ENCODE assay signal across 8 mouse cellular contexts in genomic region chr12:100520077-100520793, GRCm38 (mm10). TPM values are rescaled to one million over a fixed set of nuclear protein-coding genes. Genes with fewer than 3 reads are reported as not detected.
DNase-seq lines count a peak whose midpoint lies in the region; ATAC-seq and TF ChIP-seq lines count a peak whose summit lies in the region.

No protein-coding gene starts in this region.

- TF ChIP-seq CTCF in liver, postnatal 0 days (IDR thresholded peaks at IDR 0.05; ENCODE audit: low read depth) = no peak

- no peaks in the 10 kb centered on the region for H3K27me3 ChIP-seq in embryonic facial prominence, embryonic 11.5 days (ENCODE audit: control insufficient read depth, insufficient read depth, low read length)
- no peaks in the 10 kb centered on the region for H3K27me3 ChIP-seq in heart, embryonic 11.5 days (ENCODE audit: control insufficient read depth, insufficient read depth, low read length)
- no peaks in the 10 kb centered on the region for H3K27me3 ChIP-seq in kidney, embryonic 14.5 days (ENCODE audit: control insufficient read depth, insufficient read depth, low read length)
- H3K27me3 ChIP-seq in liver, postnatal 0 days (ENCODE audit: insufficient read depth, low read length) = no peaks in the 10 kb centered on the region
- H3K27me3 ChIP-seq in neural tube, embryonic 13.5 days = no peaks in the 10 kb centered on the region

- no peaks in the 10 kb centered on the region for H3K9me3 ChIP-seq in embryonic facial prominence, embryonic 11.5 days (replicated peaks; ENCODE audit: control insufficient read depth, low read length)
- H3K9me3 ChIP-seq in heart, embryonic 11.5 days (replicated peaks; ENCODE audit: control insufficient read depth, low read length) = no peaks in the 10 kb centered on the region
- H3K9me3 ChIP-seq in kidney, embryonic 14.5 days (ENCODE audit: control insufficient read depth, low read length) = no peaks in the 10 kb centered on the region
- no peaks in the 10 kb centered on the region for H3K9me3 ChIP-seq in liver, postnatal 0 days (ENCODE audit: low read length)
- H3K9me3 ChIP-seq in neural tube, embryonic 13.5 days = no peaks in the 10 kb centered on the region

- H3K9ac ChIP-seq in embryonic facial prominence, embryonic 11.5 days (replicated peaks; ENCODE audit: low read length) = peak overlapping the region; percentile 96
- H3K9ac ChIP-seq in heart, embryonic 11.5 days (ENCODE audit: low read depth, low read length) = peak overlapping the region; percentile 96
- H3K9ac ChIP-seq in kidney, embryonic 14.5 days (ENCODE audit: low read depth, low read length) = peak overlapping the region; percentile 94
- peak overlapping the region; percentile 85 for H3K9ac ChIP-seq in liver, postnatal 0 days (replicated peaks)
- H3K9ac ChIP-seq in neural tube, embryonic 13.5 days = peak overlapping the region; percentile 97

- peak overlapping the region; percentile 83 for H3K4me3 ChIP-seq in embryonic facial prominence, embryonic 11.5 days (ENCODE audit: low read depth, low read length)
- peak overlapping the region; percentile 85 for H3K4me3 ChIP-seq in heart, embryonic 11.5 days (ENCODE audit: low read depth, low read length)
- H3K4me3 ChIP-seq in kidney, embryonic 14.5 days (ENCODE audit: low read length) = peak overlapping the region; percentile 74
- peak overlapping the region; percentile 65 for H3K4me3 ChIP-seq in liver, postnatal 0 days (ENCODE audit: low read depth, low read length)
- H3K4me3 ChIP-seq in neural tube, embryonic 13.5 days = peak overlapping the region; percentile 93

- H3K36me3 ChIP-seq in embryonic facial prominence, embryonic 11.5 days (replicated peaks; ENCODE audit: control insufficient read depth, insufficient read depth, low read depth, low read length) = no peaks in the 10 kb centered on the region
- no peaks in the 10 kb centered on the region for H3K36me3 ChIP-seq in heart, embryonic 11.5 days (ENCODE audit: control insufficient read depth, insufficient read depth, low read length)
- no peaks in the 10 kb centered on the region; the same call in 1 of the 2 replicates for H3K36me3 ChIP-seq in kidney, embryonic 14.5 days (ENCODE audit: control insufficient read depth, insufficient read depth, low read length)
- no peaks in the 10 kb centered on the region for H3K36me3 ChIP-seq in liver, postnatal 0 days (replicated peaks; ENCODE audit: insufficient read depth, low read length)
- no peaks in the 10 kb centered on the region for H3K36me3 ChIP-seq in neural tube, embryonic 13.5 days

- DNase-seq in A20 (ENCODE audit: low read depth, low spot score) (peak; percentile 54), adipocyte (ENCODE audit: low spot score) (peak; percentile 28)
- peak; percentile 57 for DNase-seq in embryonic facial prominence, embryonic 11.5 days (ENCODE audit: low spot score)
- DNase-seq in liver, postnatal 0 days = peak; percentile 59
- DNase-seq in thymus, postnatal 0 days (ENCODE audit: low spot score) = peak; percentile 43

- no peak for TF ChIP-seq EP300 in liver, postnatal 0 days (IDR thresholded peaks at IDR 0.05; ENCODE audit: low read depth)

- WGBS in embryonic facial prominence, embryonic 11.5 days = under 1% methylated on average over 56 of the region's 76 CpGs
- under 1% methylated on average over 69 of the region's 76 CpGs for WGBS in heart, embryonic 11.5 days (ENCODE audit: insufficient replicate concordance)
- WGBS in kidney, embryonic 14.5 days = 1% methylated on average over 45 of the region's 76 CpGs
- 3% methylated on average over 40 of the region's 76 CpGs for WGBS in liver, postnatal 0 days (ENCODE audit: insufficient replicate concordance)
- WGBS in neural tube, embryonic 13.5 days = under 1% methylated on average over 61 of the region's 76 CpGs

- ATAC-seq in embryonic facial prominence, embryonic 11.5 days (replicated peaks; ENCODE audit: insufficient number of reproducible peaks, low FRiP score, low TSS enrichment, low read depth) = peak; percentile 50
- peak; percentile 65 for ATAC-seq in heart, embryonic 11.5 days (replicated peaks; ENCODE audit: insufficient number of reproducible peaks, low FRiP score, low TSS enrichment)
- peak; percentile 74 for ATAC-seq in kidney, embryonic 14.5 days (ENCODE audit: low FRiP score, low TSS enrichment)
- ATAC-seq in liver, postnatal 0 days = peak; percentile 64
- ATAC-seq in neural tube, embryonic 13.5 days (ENCODE audit: low read depth) = peak; percentile 62

- H3K4me2 ChIP-seq in embryonic facial prominence, embryonic 11.5 days (ENCODE audit: low read depth, low read length) = peak overlapping the region; percentile 79
- peak overlapping the region; percentile 96 for H3K4me2 ChIP-seq in heart, embryonic 11.5 days
- peak overlapping the region; percentile 84 for H3K4me2 ChIP-seq in kidney, embryonic 14.5 days (replicated peaks; ENCODE audit: low read depth, low read length)
- peak overlapping the region; percentile 89 for H3K4me2 ChIP-seq in liver, postnatal 0 days (ENCODE audit: low read depth, low read length)
- peak overlapping the region; percentile 87 for H3K4me2 ChIP-seq in neural tube, embryonic 13.5 days

- H3K27ac ChIP-seq in embryonic facial prominence, embryonic 11.5 days (replicated peaks; ENCODE audit: low read depth, low read length) = peak overlapping the region; percentile 62
- peak overlapping the region; percentile 76 for H3K27ac ChIP-seq in heart, embryonic 11.5 days (ENCODE audit: low read depth, low read length)
- H3K27ac ChIP-seq in kidney, embryonic 14.5 days (ENCODE audit: low read depth, low read length) = peak overlapping the region; percentile 42; the same call in 1 of the 2 replicates
- peak overlapping the region; percentile 76 for H3K27ac ChIP-seq in liver, postnatal 0 days (ENCODE audit: low read depth)
- H3K27ac ChIP-seq in neural tube, embryonic 13.5 days (replicated peaks) = peak overlapping the region; percentile 89

- H3K4me1 ChIP-seq in embryonic facial prominence, embryonic 11.5 days (ENCODE audit: control insufficient read depth, insufficient read depth, low read length) = no peaks in the 10 kb centered on the region
- peaks cover 15% of the 10 kb centered on the region for H3K4me1 ChIP-seq in heart, embryonic 11.5 days (ENCODE audit: control insufficient read depth, insufficient read depth, low read length)
- peaks cover 8% of the 10 kb centered on the region; the same call in 1 of the 2 replicates for H3K4me1 ChIP-seq in kidney, embryonic 14.5 days (ENCODE audit: control insufficient read depth, insufficient read depth, low read length)
- H3K4me1 ChIP-seq in liver, postnatal 0 days (ENCODE audit: insufficient read depth) = peaks cover 8% of the 10 kb centered on the region
- peaks cover 30% of the 10 kb centered on the region for H3K4me1 ChIP-seq in neural tube, embryonic 13.5 days (replicated peaks)

RNA-seq across cellular contexts. Expression of gene Ttc7b, which starts 0.4 kb away (rescaled TPM):
- polyA plus RNA-seq in embryonic facial prominence, embryonic 11.5 days (2014; fragmentation: Nextera tagmentation; extraction: Ambion mirVana) = 6.5 and 10.0 TPM in 2 replicates
- 9.7 and 11.4 TPM in 2 replicates for polyA plus RNA-seq in heart, embryonic 11.5 days (2014; fragmentation: Nextera tagmentation; extraction: Ambion mirVana)
- 6.2 and 7.6 TPM in 2 replicates for polyA plus RNA-seq in kidney, embryonic 14.5 days (2014; fragmentation: Nextera tagmentation; extraction: Ambion mirVana)
- 2.2 and 3.3 TPM in 2 replicates for polyA plus RNA-seq in liver, postnatal 0 days (2015; fragmentation: Nextera tagmentation; extraction: Ambion mirVana)
- 5.9 and 7.3 TPM in 2 replicates for polyA plus RNA-seq in neural tube, embryonic 13.5 days (2015; fragmentation: Nextera tagmentation; extraction: Ambion mirVana)
- polyA plus RNA-seq in thymus, postnatal 0 days (2015; fragmentation: Nextera tagmentation; extraction: Ambion mirVana) = 5.3 and 7.3 TPM in 2 replicates

Comparison
In these comparisons a context has a peak if more than half of its experiments do, and no peak if none do; other contexts are left out.
1. Peak in every context shown above with its lines: DNase-seq, ATAC-seq, H3K4me3 ChIP-seq and H3K27ac ChIP-seq.